Mouse (Mus musculus) lung, adult 2 months (tissue): ENCODE results near the gene Slco2b1.

Experiments
- CTCF ChIP-seq: fragments of 200-500 bp; IDR thresholded peaks from 2 replicates; pipeline ENCODE4 v1.5.1; 2011; ENCODE audit warnings: mild to moderate bottlenecking, low read length, control low read depth; ENCODE audit not compliant: insufficient read depth
- POLR2A ChIP-seq: fragments of 200-500 bp; IDR thresholded peaks from 2 replicates; pipeline ENCODE4 v1.6.1; 2011; ENCODE audit warnings: low read depth, mild to moderate bottlenecking, control low read depth, low read length, borderline replicate concordance; ENCODE audit errors: extremely low read depth

DNA sequence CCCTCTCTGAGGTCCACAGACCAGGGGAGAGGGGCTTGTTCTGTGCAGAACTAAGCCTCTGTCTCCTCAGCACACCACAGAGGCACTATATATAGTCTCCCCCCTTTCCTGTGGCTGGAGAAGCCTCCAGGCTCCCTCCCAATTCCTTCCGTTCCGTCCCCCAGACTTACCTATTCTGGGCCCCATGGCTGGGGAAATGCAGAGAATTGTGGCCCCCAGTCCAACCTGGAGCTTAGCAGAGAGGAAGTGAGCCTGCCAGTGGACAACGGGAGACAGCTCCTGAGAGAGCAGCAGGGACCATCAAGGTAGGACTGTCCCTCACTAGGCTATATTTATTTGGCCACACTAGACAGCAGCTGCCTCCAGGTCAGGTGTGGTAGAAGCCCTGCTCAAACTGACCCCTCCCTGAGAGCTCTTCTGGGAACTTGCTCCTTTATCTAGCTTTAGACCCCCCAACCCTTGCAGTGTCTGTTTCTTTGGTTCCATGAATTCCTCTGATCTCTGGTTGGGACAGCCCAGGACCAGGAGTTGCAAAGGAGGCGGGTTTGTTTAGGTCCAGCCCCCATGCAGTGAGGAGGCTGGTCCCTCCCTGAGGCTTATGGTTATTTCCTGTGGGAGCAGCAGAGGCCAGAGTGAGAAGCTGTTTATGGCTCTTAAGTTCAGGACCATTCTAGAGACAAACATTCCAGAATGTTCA, 4.7 kb downstream of the Slco2b1 start:
- no peak for TF ChIP-seq CTCF
- TF ChIP-seq POLR2A, result no peak
